Mouse (Mus musculus): ENCODE measurements around the gene Cel. TPM values are rescaled to one million over a fixed set of nuclear protein-coding genes. Genes with fewer than 3 reads are reported as not detected.

The Cel gene
- total and polyA plus RNA-seq, 3 experiments, result not detected

DNA sequence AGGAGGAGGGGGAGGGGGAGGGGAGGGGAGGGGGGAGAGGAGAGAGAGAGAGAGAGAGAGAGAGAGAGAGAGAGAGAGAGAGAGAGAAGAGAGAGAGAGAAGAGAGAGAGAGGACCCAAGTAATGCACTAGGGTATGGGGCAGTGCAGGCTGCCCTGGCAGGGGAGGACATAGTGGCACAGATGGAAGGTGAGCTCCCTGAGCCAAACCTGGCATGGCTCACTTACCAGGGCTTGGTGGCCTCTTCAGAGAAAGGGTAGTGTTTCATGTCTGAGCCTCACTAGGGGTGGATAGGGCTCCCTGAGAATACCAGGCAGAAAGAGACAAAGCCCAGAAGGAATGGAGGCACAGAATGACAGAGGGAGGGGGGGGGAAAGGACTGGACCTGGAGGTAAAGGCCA lies 627 bp upstream of the Cel start:
- no peaks in the 10 kb centered on the region for H3K79me2 ChIP-seq (replicated peaks; ENCODE audit: control insufficient read depth, extremely low read depth, insufficient read depth, poor library complexity, severe bottlenecking)
- peaks cover 32 to 45% of the 10 kb centered on the region in 2 experiments for H3K36me3 ChIP-seq (replicated peaks in 1 of 2; ENCODE audit: control insufficient read depth in 1 of 2, insufficient read depth in 1 of 2, low read length in 1 of 2)
- in situ Hi-C loops (cut with MboI; ENCODE audit: low pct_ligation_motif_present, low pct_unique_long_range_greater_than_20kb, low sequenced_read_pairs), result no loop called here
- no peaks in the 10 kb centered on the region for H3K4me1 ChIP-seq (ENCODE audit: control insufficient read depth in 1 of 2, insufficient read depth in 2 of 2)
- dilution Hi-C loops (cut with MboI; ENCODE audit: extremely low pct_ligation_motif_present, extremely low pct_unique_long_range_greater_than_20kb, low sequenced_read_pairs), result no loop called here
- H3K4me2 ChIP-seq (ENCODE audit: insufficient read depth, low read depth, poor library complexity, severe bottlenecking), result no peak overlapping the region
- DNase-seq (ENCODE audit: extremely low read depth), result no peak
- H3K9me3 ChIP-seq (replicated peaks; ENCODE audit: low read length), result no peaks in the 10 kb centered on the region
- H3K4me3 ChIP-seq (replicated peaks in 1 of 3; ENCODE audit: low read depth in 2 of 3, low read length in 2 of 3, poor library complexity in 1 of 3), result no peak overlapping the region
- no peaks in the 10 kb centered on the region for H3K27me3 ChIP-seq (replicated peaks)
- no peak overlapping the region for H3K27ac ChIP-seq (ENCODE audit: insufficient read depth, low read depth)
- H3K9ac ChIP-seq (ENCODE audit: insufficient read depth, low read depth), result no peak overlapping the region
- TF ChIP-seq POLR2A (IDR thresholded peaks at IDR 0.05; ENCODE audit: low read depth, low read length) (no peak), KAT2A (IDR thresholded peaks at IDR 0.05; ENCODE audit: insufficient replicate concordance, low read length) (no peak), MEF2A (IDR thresholded peaks at IDR 0.05; ENCODE audit: borderline replicate concordance, low read depth, low read length) (no peak), JUND (conservative IDR thresholded peaks at IDR 0.05; ENCODE audit: low read depth, low read length) (no peak), TCF12 (IDR thresholded peaks at IDR 0.05; ENCODE audit: low read depth, low read length) (no peak), USF2 (conservative IDR thresholded peaks at IDR 0.05; ENCODE audit: low read depth, low read length) (no peak)

DNA sequence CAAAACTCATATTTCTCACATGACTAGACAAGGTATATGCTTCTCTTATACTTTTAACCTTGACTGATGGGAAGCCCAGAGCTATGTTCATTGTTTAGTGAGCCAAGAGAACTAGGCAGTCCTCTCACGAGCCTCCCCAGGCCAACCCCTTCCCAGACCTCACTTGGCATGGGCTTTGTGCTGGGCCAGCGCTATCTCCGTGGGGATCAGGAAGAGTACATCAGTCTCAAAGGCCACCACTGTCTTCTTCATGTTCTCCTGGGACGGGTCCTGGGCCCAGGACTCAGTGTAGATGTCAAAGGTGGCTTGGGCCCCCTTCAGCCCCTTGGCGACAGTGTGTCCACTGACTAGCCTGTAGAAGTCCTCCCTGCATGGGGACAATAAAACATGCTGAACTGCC lies 5.8 kb downstream of the Cel start:
- Histone ChIP-seq H3K36me3 (replicated peaks in 1 of 2; ENCODE audit: control insufficient read depth in 1 of 2, insufficient read depth in 1 of 2, low read length in 1 of 2) (peaks cover 3 to 20% of the 10 kb centered on the region in 2 experiments), H3K4me2 (ENCODE audit: insufficient read depth, low read depth, poor library complexity, severe bottlenecking) (no peak overlapping the region), H3K9me3 (replicated peaks; ENCODE audit: low read length) (no peaks in the 10 kb centered on the region), H3K4me1 (ENCODE audit: control insufficient read depth in 1 of 2, insufficient read depth in 2 of 2) (no peaks in the 10 kb centered on the region), H3K27me3 (replicated peaks) (no peaks in the 10 kb centered on the region), H3K27ac (ENCODE audit: insufficient read depth, low read depth) (no peak overlapping the region), H3K9ac (ENCODE audit: insufficient read depth, low read depth) (no peak overlapping the region), H3K4me3 (replicated peaks in 1 of 3; ENCODE audit: low read depth in 2 of 3, low read length in 2 of 3, poor library complexity in 1 of 3) (no peak overlapping the region), H3K79me2 (replicated peaks; ENCODE audit: control insufficient read depth, extremely low read depth, insufficient read depth, poor library complexity, severe bottlenecking) (no peaks in the 10 kb centered on the region)
- TF ChIP-seq PAX5 (IDR thresholded peaks at IDR 0.05; ENCODE audit: low read length) (no peak), CTCF (conservative IDR thresholded peaks at IDR 0.05 in 1 of 2, IDR thresholded peaks at IDR 0.05 in 1 of 2; ENCODE audit: low read depth in 2 of 2, low read length in 2 of 2) (no peak), ETS1 (conservative IDR thresholded peaks at IDR 0.05; ENCODE audit: low read depth, low read length) (no peak), USF2 (conservative IDR thresholded peaks at IDR 0.05; ENCODE audit: low read depth, low read length) (no peak), NRF1 (IDR thresholded peaks at IDR 0.05; ENCODE audit: low read depth, low read length) (no peak), TCF12 (IDR thresholded peaks at IDR 0.05; ENCODE audit: low read depth, low read length) (no peak), UBTF (IDR thresholded peaks at IDR 0.05; ENCODE audit: low read depth, low read length) (no peak), MYC (IDR thresholded peaks at IDR 0.05; ENCODE audit: low read depth, low read length) (no peak), MAFK (IDR thresholded peaks at IDR 0.05; ENCODE audit: insufficient replicate concordance, low read length) (no peak), MXI1 (IDR thresholded peaks at IDR 0.05; ENCODE audit: low read depth, low read length) (no peak)
- dilution Hi-C loops (cut with MboI; ENCODE audit: extremely low pct_ligation_motif_present, extremely low pct_unique_long_range_greater_than_20kb, low sequenced_read_pairs) (no loop called here), in situ Hi-C loops (cut with MboI; ENCODE audit: low pct_ligation_motif_present, low pct_unique_long_range_greater_than_20kb, low sequenced_read_pairs) (no loop called here)
- no peak for DNase-seq (ENCODE audit: extremely low read depth)

DNA sequence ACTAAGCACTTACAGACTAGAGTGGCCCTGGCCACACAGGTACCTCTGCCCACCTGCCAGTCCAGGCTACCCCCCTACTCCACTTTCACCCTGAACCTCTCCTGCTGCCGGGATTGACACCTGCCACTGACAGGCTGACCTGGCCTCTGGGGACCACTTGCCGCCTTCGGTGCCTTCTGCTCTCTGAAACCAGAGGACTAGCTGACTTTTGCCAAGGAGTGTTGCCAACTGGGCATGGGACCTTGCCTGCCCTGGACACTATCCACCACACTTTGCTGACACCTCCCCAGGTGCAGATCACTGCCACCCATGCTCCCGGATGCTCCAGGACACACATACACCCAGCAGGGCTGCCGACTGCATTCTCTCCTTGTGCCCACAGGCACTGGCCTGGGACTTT lies 10.9 kb downstream of the Cel start:
- Histone ChIP-seq H3K4me1 (ENCODE audit: control insufficient read depth in 1 of 2, insufficient read depth in 2 of 2) (peaks cover 4 to 9% of the 10 kb centered on the region in 2 experiments), H3K9me3 (replicated peaks; ENCODE audit: low read length) (no peaks in the 10 kb centered on the region), H3K27me3 (replicated peaks) (no peaks in the 10 kb centered on the region), H3K79me2 (replicated peaks; ENCODE audit: control insufficient read depth, extremely low read depth, insufficient read depth, poor library complexity, severe bottlenecking) (no peaks in the 10 kb centered on the region), H3K36me3 (replicated peaks in 1 of 2; ENCODE audit: control insufficient read depth in 1 of 2, insufficient read depth in 1 of 2, low read length in 1 of 2) (peaks cover 39 to 68% of the 10 kb centered on the region in 2 experiments), H3K9ac (ENCODE audit: insufficient read depth, low read depth) (no peak overlapping the region), H3K4me2 (ENCODE audit: insufficient read depth, low read depth, poor library complexity, severe bottlenecking) (no peak overlapping the region), H3K4me3 (replicated peaks in 1 of 3; ENCODE audit: low read depth in 2 of 3, low read length in 2 of 3, poor library complexity in 1 of 3) (no peak overlapping the region), H3K27ac (ENCODE audit: insufficient read depth, low read depth) (no peak overlapping the region)
- dilution Hi-C loops (cut with MboI; ENCODE audit: extremely low pct_ligation_motif_present, extremely low pct_unique_long_range_greater_than_20kb, low sequenced_read_pairs) (no loop called here), in situ Hi-C loops (cut with MboI; ENCODE audit: low pct_ligation_motif_present, low pct_unique_long_range_greater_than_20kb, low sequenced_read_pairs) (no loop called here)
- no peak for TF ChIP-seq MEF2A (IDR thresholded peaks at IDR 0.05; ENCODE audit: borderline replicate concordance, low read depth, low read length)
- no peak for TF ChIP-seq ZKSCAN1 (IDR thresholded peaks at IDR 0.05; ENCODE audit: borderline replicate concordance, low read depth, low read length)
- no peak for TF ChIP-seq CHD1 (IDR thresholded peaks at IDR 0.05; ENCODE audit: low read depth, low read length)
- TF ChIP-seq JUN (IDR thresholded peaks at IDR 0.05; ENCODE audit: insufficient read depth, low read depth, low read length), result no peak
- no peak for TF ChIP-seq ZC3H11A (IDR thresholded peaks at IDR 0.05; ENCODE audit: low read depth, low read length)
- TF ChIP-seq GABPA (IDR thresholded peaks at IDR 0.05; ENCODE audit: insufficient replicate concordance, low read depth, low read length), result no peak
- no peak for TF ChIP-seq EP300 (IDR thresholded peaks at IDR 0.05; ENCODE audit: low read length)
- TF ChIP-seq CTCF (conservative IDR thresholded peaks at IDR 0.05 in 1 of 2, IDR thresholded peaks at IDR 0.05 in 1 of 2; ENCODE audit: low read depth in 2 of 2, low read length in 2 of 2), result no peak
- TF ChIP-seq HCFC1 (IDR thresholded peaks at IDR 0.05; ENCODE audit: low read depth, low read length), result no peak
- no peak for TF ChIP-seq UBTF (IDR thresholded peaks at IDR 0.05; ENCODE audit: low read depth, low read length)
- no peak for TF ChIP-seq MAFK (IDR thresholded peaks at IDR 0.05; ENCODE audit: insufficient replicate concordance, low read length)
- no peak for TF ChIP-seq ELF1 (IDR thresholded peaks at IDR 0.05; ENCODE audit: low read depth, low read length)
- TF ChIP-seq BHLHE40 (IDR thresholded peaks at IDR 0.05; ENCODE audit: low read depth, low read length), result no peak
- TF ChIP-seq TCF12 (IDR thresholded peaks at IDR 0.05; ENCODE audit: low read depth, low read length), result no peak
- TF ChIP-seq POLR2AphosphoS2 (IDR thresholded peaks at IDR 0.05; ENCODE audit: low read depth, low read length), result no peak
- no peak for TF ChIP-seq PAX5 (IDR thresholded peaks at IDR 0.05; ENCODE audit: low read length)
- TF ChIP-seq IRF4 (IDR thresholded peaks at IDR 0.05; ENCODE audit: low read depth, low read length), result no peak
- no peak for DNase-seq (ENCODE audit: extremely low read depth)

All from CH12.LX (cell line).